Mouse (Mus musculus): ENCODE results near the gene Trim71.

GRCm38 (mm10) chr9:114480940-114481339 is 83.2 kb downstream of the Trim71 start:
- TF ChIP-seq CTCF (IDR thresholded peaks at IDR 0.05; ENCODE audit: low read depth) (no peak), EP300 (IDR thresholded peaks at IDR 0.05; ENCODE audit: low read depth) (no peak)
